Mouse (Mus musculus) hindbrain, embryonic 12.5 days (tissue): ENCODE data around the gene Spin1. TPM values are rescaled to one million over a fixed set of nuclear protein-coding genes. Genes with fewer than 3 reads are reported as not detected.
A peak's percentile ranks its signal among the peaks of the same experiment; 100 is the strongest.
"Not testable (repeated sequence)": the region's sequence is repeated elsewhere in the genome, so short reads cannot be mapped to it uniquely, and the experiment has no call there.

Source experiments
- ATAC-seq: fragments of 200-750 bp; cut with Nextera tagmentation; 2 replicates; pipeline ENCODE4 v1.8.0; 2017; ENCODE audit warnings: moderate TSS enrichment; ENCODE audit not compliant: low FRiP score
- H3K27ac ChIP-seq: fragments of 300-500 bp; sonication (generic); 2 replicates; pipeline ENCODE4 v1.5.1; 2016; ENCODE audit warnings: mild to moderate bottlenecking
- H3K27me3 ChIP-seq: fragments of 300-500 bp; sonication (generic); 2 replicates; pipeline ENCODE4 v1.6.1; 2016; ENCODE audit warnings: mild to moderate bottlenecking
- H3K36me3 ChIP-seq: fragments of 300-500 bp; sonication (generic); 2 replicates; pipeline ENCODE4 v1.6.1; 2016; ENCODE audit warnings: mild to moderate bottlenecking
- H3K4me1 ChIP-seq: fragments of 300-500 bp; sonication (generic); 2 replicates; pipeline ENCODE4 v1.6.1; 2016
- H3K4me2 ChIP-seq: fragments of 300-500 bp; sonication (generic); replicated peaks from 2 replicates; pipeline ENCODE4 v1.6.1; 2016; ENCODE audit warnings: mild to moderate bottlenecking
- H3K4me3 ChIP-seq: fragments of 300-500 bp; sonication (generic); 2 replicates; pipeline ENCODE4 v1.5.1; 2016; ENCODE audit warnings: mild to moderate bottlenecking
- H3K9ac ChIP-seq: fragments of 300-500 bp; sonication (generic); 2 replicates; pipeline ENCODE4 v1.6.1; 2016; ENCODE audit warnings: mild to moderate bottlenecking, moderate library complexity
- H3K9me3 ChIP-seq: fragments of 300-500 bp; sonication (generic); replicated peaks from 2 replicates; pipeline ENCODE4 v1.6.1; 2016; ENCODE audit warnings: mild to moderate bottlenecking
- WGBS: fragments of 180-500 bp; shearing (Covaris S2); methylation state at CpG from one replicate; pipeline ENCODE4 v1.1.7; 2016; 5-methylcytosine and 5-hydroxymethylcytosine counted together
- polyA plus RNA-seq: library from polyadenylated mRNA; unstranded; fragments of >200 nt; fragmentation: Nextera tagmentation; extraction: Ambion mirVana; gene quantifications from 2 replicates; pipeline ENCODE4 v1.2.1, GENCODE M21; 2016

Gene Spin1
- 129 and 132 TPM in 2 replicates for polyA plus RNA-seq

- H3K4me2 ChIP-seq, result peak within 1 kb of the TSS; percentile 76
- H3K9ac ChIP-seq, result peak within 1 kb of the TSS; percentile 88
- peaks cover 7% of the 10 kb centered on the region for H3K36me3 ChIP-seq
- peaks cover 12% of the 10 kb centered on the region for H3K4me1 ChIP-seq
- WGBS, result under 1% methylated on average over 65 of the region's 85 CpGs
- peak within 1 kb of the TSS; percentile 95 for H3K27ac ChIP-seq
- peaks cover 6% of the 10 kb centered on the region; the same call in 1 of the 2 replicates for H3K9me3 ChIP-seq
- ATAC-seq, result peak; percentile 88
- H3K27me3 ChIP-seq, result no peaks in the 10 kb centered on the region
- peak within 1 kb of the TSS; percentile 88 for H3K4me3 ChIP-seq
Measured at GRCm38 (mm10) chr13:51100233-51101015, at the start of gene Spin1. Gene Spin1 (plus strand): TSS chr13:51100880.

GRCm38 (mm10) chr13:51051016-51051415 lies 49.7 kb upstream of the Spin1 start:
- Histone ChIP-seq H3K9ac (no peak overlapping the region), H3K4me3 (no peak overlapping the region), H3K4me2 (no peak overlapping the region), H3K36me3 (no peaks in the 10 kb centered on the region), H3K4me1 (no peaks in the 10 kb centered on the region), H3K27ac (no peak overlapping the region), H3K9me3 (no peaks in the 10 kb centered on the region), H3K27me3 (no peaks in the 10 kb centered on the region)
- ATAC-seq, result no peak
- 88% methylated on average over 4 of the region's 4 CpGs for WGBS

- no peak for ATAC-seq
- Histone ChIP-seq H3K36me3 (no peaks in the 10 kb centered on the region), H3K9me3 (no peaks in the 10 kb centered on the region), H3K27me3 (no peaks in the 10 kb centered on the region), H3K4me3 (no peak overlapping the region), H3K4me1 (no peaks in the 10 kb centered on the region), H3K9ac (no peak overlapping the region), H3K4me2 (no peak overlapping the region), H3K27ac (no peak overlapping the region)
- 61% methylated on average over 3 of the region's 3 CpGs for WGBS
Measured at GRCm38 (mm10) chr13:51052408-51052807, 48.3 kb upstream of the Spin1 start.

- Histone ChIP-seq H3K4me2 (no peak overlapping the region), H3K4me1 (no peaks in the 10 kb centered on the region), H3K9ac (no peak overlapping the region), H3K36me3 (no peaks in the 10 kb centered on the region), H3K4me3 (no peak overlapping the region), H3K9me3 (no peaks in the 10 kb centered on the region), H3K27ac (no peak overlapping the region), H3K27me3 (no peaks in the 10 kb centered on the region)
- WGBS, result 74% methylated on average over 6 of the region's 6 CpGs
- no peak for ATAC-seq
Measured at GRCm38 (mm10) chr13:51063024-51063423, 37.7 kb upstream of the Spin1 start.

- no peaks in the 10 kb centered on the region for H3K36me3 ChIP-seq
- no peaks in the 10 kb centered on the region for H3K27me3 ChIP-seq
- H3K27ac ChIP-seq, result no peak overlapping the region
- no peaks in the 10 kb centered on the region for H3K4me1 ChIP-seq
- no peak for ATAC-seq
- no peak overlapping the region for H3K9ac ChIP-seq
- no peak overlapping the region for H3K4me2 ChIP-seq
- H3K9me3 ChIP-seq, result no peaks in the 10 kb centered on the region
- H3K4me3 ChIP-seq, result no peak overlapping the region
- WGBS, result 70% methylated on average over 1 of the region's 1 CpGs
Measured at GRCm38 (mm10) chr13:51063721-51064120, 37.0 kb upstream of the Spin1 start.

GRCm38 (mm10) chr13:51064429-51064828 lies 36.3 kb upstream of the Spin1 start:
- no peak for ATAC-seq
- Histone ChIP-seq H3K9me3 (no peaks in the 10 kb centered on the region), H3K4me2 (no peak overlapping the region), H3K9ac (no peak overlapping the region), H3K36me3 (no peaks in the 10 kb centered on the region), H3K4me1 (no peaks in the 10 kb centered on the region), H3K27me3 (no peaks in the 10 kb centered on the region), H3K27ac (no peak overlapping the region), H3K4me3 (no peak overlapping the region)
- 59% methylated on average over 3 of the region's 3 CpGs for WGBS

GRCm38 (mm10) chr13:51071063-51071680 lies 29.5 kb upstream of the Spin1 start:
- Histone ChIP-seq H3K9me3 (no peaks in the 10 kb centered on the region), H3K4me1 (no peaks in the 10 kb centered on the region), H3K9ac (no peak overlapping the region), H3K4me2 (no peak overlapping the region), H3K36me3 (no peaks in the 10 kb centered on the region), H3K27ac (no peak overlapping the region), H3K27me3 (no peaks in the 10 kb centered on the region), H3K4me3 (no peak overlapping the region)
- 86% methylated on average over 11 of the region's 11 CpGs for WGBS
- ATAC-seq, result no peak

GRCm38 (mm10) chr13:51071763-51072276 lies 28.9 kb upstream of the Spin1 start:
- no peaks in the 10 kb centered on the region for H3K9me3 ChIP-seq
- no peak overlapping the region for H3K27ac ChIP-seq
- H3K4me1 ChIP-seq, result no peaks in the 10 kb centered on the region
- H3K36me3 ChIP-seq, result no peaks in the 10 kb centered on the region
- H3K4me2 ChIP-seq, result no peak overlapping the region
- no peak overlapping the region for H3K9ac ChIP-seq
- no peak overlapping the region for H3K4me3 ChIP-seq
- no peak for ATAC-seq
- H3K27me3 ChIP-seq, result no peaks in the 10 kb centered on the region
- WGBS, result 74% methylated on average over 8 of the region's 8 CpGs

- WGBS, result 85% methylated on average over 16 of the region's 16 CpGs
- Histone ChIP-seq H3K36me3 (no peaks in the 10 kb centered on the region), H3K27me3 (no peaks in the 10 kb centered on the region), H3K9me3 (no peaks in the 10 kb centered on the region), H3K9ac (no peak overlapping the region), H3K4me1 (no peaks in the 10 kb centered on the region), H3K4me3 (no peak overlapping the region), H3K27ac (no peak overlapping the region), H3K4me2 (no peak overlapping the region)
- ATAC-seq, result no peak
Measured at GRCm38 (mm10) chr13:51072917-51073843, 27.5 kb upstream of the Spin1 start.

- no peaks in the 10 kb centered on the region for H3K36me3 ChIP-seq
- H3K27me3 ChIP-seq, result no peaks in the 10 kb centered on the region
- H3K27ac ChIP-seq, result no peak overlapping the region
- H3K9me3 ChIP-seq, result no peaks in the 10 kb centered on the region
- H3K4me1 ChIP-seq, result no peaks in the 10 kb centered on the region
- no peak for ATAC-seq
- WGBS, result 81% methylated on average over 6 of the region's 6 CpGs
- no peak overlapping the region for H3K4me2 ChIP-seq
- no peak overlapping the region for H3K4me3 ChIP-seq
- no peak overlapping the region for H3K9ac ChIP-seq
Measured at GRCm38 (mm10) chr13:51074081-51074680, 26.5 kb upstream of the Spin1 start.

- 96% methylated on average over 14 of the region's 14 CpGs for WGBS
- H3K4me2 ChIP-seq, H3K4me1 ChIP-seq, H3K9ac ChIP-seq, H3K27ac ChIP-seq, H3K4me3 ChIP-seq, H3K9me3 ChIP-seq, H3K27me3 ChIP-seq, H3K36me3 ChIP-seq, ATAC-seq: not testable (repeated sequence)
Measured at GRCm38 (mm10) chr13:51076191-51076590, 24.5 kb upstream of the Spin1 start.

GRCm38 (mm10) chr13:51078586-51078985 lies 22.1 kb upstream of the Spin1 start:
- H3K4me1 ChIP-seq, result not testable (repeated sequence)

More at GRCm38 (mm10) chr13:51078586-51078985, 22.1 kb upstream of the Spin1 start:
- H3K27ac ChIP-seq, H3K4me2 ChIP-seq, H3K9ac ChIP-seq, H3K9me3 ChIP-seq, H3K36me3 ChIP-seq, H3K4me3 ChIP-seq, ATAC-seq, H3K27me3 ChIP-seq: not testable (repeated sequence)
- WGBS, result 82% methylated on average over 1 of the region's 1 CpGs
